Mouse (Mus musculus) C2C12 (cell line): ENCODE data around the gene Igfbp7.

Source experiments
- CTCF ChIP-seq: IDR thresholded peaks from one replicate; pipeline ENCODE4 v1.5.1; 2011; ENCODE audit not compliant: control insufficient read depth, insufficient read depth, insufficient read length
- FOSL1 ChIP-seq: IDR thresholded peaks from one replicate; pipeline ENCODE4 v1.8.0; 2011; ENCODE audit warnings: mild to moderate bottlenecking, low read length; ENCODE audit not compliant: poor library complexity, insufficient read depth, severe bottlenecking
- MAX ChIP-seq: IDR thresholded peaks from one replicate; pipeline ENCODE4 v1.6.1; 2011; ENCODE audit warnings: mild to moderate bottlenecking, control low read depth
- MYOD1 ChIP-seq: IDR thresholded peaks from one replicate; pipeline ENCODE4 v1.6.1; 2011; ENCODE audit warnings: low read depth; ENCODE audit not compliant: control insufficient read depth, insufficient read length
- USF1 ChIP-seq: IDR thresholded peaks from one replicate; pipeline ENCODE4 v1.6.1; 2011; ENCODE audit warnings: low read depth, mild to moderate bottlenecking, control low read depth, moderate library complexity

DNA sequence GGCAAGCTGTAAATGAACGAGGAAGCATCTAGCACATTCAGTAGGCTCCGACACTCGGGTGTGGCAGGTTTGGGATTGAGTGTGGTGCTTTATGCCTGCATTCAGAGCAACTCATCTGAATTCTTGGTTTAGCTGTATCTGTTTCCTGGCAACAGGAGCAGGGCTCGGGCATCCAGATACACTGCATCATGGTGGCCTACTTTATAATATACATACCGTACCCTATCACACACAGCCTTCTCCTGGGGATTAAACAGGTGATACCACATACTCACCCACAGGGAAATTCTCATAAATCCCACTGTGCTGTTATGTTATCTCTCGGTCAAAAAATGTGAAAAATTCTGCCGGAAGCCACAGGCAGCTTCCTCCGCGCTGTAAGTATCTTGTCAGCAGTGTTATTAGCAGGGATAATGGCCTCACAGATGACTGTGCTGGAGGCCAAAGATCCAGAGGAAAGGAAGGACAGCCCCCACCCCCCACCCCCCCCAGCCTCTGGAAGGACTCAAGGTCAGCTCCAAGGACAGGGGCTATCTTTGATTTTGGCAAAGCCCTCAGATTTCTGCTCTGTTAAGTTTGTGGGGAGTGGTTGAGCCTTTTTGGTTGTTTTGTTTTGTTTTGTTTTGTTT, 13.7 kb downstream of the Igfbp7 start:
- no peak for TF ChIP-seq CTCF
- no peak for TF ChIP-seq USF1
- TF ChIP-seq MAX: no peak
- no peak for TF ChIP-seq FOSL1
- no peak for TF ChIP-seq MYOD1
